Mouse (Mus musculus): ENCODE data around the gene Ubash3a.

Gene Ubash3a

DNA sequence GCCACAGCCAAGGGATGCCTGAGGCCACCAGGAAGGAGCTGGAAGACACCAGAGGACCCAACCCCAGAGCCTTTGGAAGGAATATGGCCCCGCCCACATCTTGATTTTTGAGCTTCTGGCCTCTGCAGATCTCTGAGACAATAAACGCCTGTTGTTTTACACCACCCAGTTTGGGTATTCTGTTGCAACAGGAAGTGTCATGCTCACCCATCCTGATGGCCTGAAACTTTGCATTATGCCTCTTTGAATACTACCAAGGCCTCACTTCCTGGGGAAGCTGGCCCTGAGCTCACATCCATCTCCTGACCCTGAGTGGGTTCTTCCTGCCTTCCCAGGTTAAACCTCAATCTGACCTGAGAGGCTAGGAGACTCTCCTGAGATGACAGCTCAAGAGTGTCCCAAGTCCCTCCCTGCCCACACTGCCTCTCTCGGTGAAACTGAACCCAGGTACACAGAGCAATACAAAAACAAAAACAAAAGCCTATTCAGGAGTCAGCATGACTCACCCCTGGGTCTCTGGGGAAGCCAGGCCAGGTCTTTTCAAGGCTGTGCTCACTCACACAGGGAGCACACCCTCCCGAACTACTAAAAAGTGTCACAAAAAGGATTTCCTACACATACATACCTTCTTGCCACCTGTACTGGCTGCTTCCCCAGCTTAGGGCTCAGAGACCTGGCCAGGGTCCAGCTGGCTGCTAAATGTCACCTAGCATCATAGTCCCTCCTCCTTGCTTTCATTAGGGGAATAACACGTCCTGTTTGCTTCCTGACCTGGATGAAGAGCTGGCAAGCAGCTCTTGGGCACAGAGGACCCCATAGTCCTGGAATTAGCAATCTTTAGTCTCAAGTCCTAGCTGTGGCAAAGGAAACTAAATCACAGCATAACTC, 8.6 kb downstream of the Ubash3a start:
- no peak for DNase-seq (ENCODE audit: low read depth, low spot score)

DNA sequence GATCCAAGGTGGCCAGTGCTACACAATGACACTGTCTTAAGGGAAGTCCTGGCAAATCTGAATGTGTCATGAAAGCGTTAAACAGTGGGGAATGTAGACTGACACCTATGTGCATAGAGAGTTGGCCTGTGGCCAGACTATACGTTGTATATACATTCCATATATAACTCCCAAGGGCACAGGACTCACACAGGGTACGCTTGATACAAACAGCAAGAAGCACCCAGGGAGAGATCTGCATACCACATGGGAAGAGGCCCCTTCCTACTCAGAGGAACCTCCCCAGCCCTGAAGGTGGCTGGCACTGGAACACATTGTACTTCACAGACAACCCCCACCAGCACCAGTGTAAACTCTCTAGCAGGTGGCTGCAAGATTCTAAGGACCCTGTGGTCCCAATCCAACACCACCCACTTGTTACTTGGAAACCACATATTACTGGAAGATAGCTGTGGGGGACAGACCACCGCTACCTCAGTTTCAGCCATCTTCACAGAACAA, 15.2 kb downstream of the Ubash3a start:
- DNase-seq (ENCODE audit: low read depth, low spot score) = no peak

DNA sequence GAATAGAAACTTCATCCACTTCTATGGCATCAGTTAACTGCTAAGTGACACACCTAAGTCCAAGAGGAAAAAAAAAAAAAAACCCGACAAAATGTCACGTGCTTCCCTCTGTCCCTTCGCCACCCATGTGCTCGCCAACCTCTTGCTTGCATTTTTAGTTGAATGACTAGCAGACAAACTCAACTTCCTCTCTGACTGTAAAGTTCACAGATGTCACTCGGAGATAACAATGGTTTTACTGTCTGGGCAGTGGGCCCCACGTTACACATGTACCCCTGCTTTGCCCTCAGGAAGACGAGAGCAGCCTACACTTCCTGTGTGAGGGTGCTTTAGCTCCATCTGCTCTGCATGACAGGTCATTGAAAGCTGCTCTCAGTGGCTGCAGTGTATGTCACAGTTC, 16.2 kb downstream of the Ubash3a start:
- DNase-seq (ENCODE audit: low read depth, low spot score) = no peak

DNA sequence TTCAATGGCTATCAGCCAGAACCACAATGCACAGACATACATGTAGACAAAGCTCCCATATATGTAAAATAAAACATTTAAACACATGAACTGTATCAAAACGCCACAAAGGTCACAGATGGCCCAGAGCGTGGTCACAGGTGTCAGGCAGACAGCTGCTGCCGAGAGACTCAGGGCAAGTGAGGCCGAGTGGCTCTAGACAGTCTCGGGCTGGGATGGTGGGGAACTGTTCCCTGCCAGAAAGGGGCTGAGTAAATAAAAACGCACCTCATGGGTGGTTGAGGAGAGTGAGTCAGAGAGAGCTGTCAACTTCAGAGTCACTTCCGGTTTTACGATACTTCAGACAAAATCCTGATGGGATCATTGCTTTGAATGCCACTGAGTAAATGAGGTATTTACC, 16.9 kb downstream of the Ubash3a start:
- no peak for DNase-seq (ENCODE audit: low read depth, low spot score)

DNA sequence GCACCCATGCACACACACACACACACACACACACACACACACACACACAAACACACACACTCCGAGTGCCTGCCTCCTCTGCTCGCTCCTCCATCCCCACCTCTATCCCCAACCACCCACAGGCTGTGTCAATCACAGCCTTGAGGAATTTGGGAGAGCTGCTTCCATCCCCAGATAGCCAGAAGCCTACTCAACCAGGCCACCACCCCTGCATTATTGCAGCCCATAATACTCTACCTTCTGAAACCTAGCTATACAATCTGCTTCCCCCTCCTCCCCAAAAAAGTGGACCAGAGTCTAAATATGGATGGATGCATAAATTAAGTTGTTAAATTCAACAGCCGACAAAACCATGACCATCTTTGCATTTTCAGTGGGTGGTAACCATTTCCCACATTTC, 18.7 kb downstream of the Ubash3a start:
- no peak for DNase-seq (ENCODE audit: low read depth, low spot score)

DNA sequence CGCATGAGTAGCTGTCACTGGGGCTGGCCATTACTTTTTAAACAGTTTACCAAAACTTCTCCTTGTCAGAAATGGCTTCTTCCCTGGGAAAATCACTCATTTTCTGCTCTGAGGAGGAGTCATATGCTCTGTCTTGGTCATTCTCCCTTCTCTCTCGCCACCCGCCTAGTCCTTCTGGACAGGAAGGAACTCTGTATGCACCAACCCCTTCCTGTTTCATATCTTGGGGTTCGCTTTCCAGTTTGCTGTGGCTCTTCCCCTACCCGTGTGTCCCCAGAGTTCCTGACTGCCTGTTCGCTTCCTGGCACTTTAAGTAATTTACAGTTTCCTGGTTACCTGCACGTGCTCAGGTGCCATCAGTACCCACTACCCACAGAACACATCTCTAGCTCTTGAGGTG, 19.3 kb downstream of the Ubash3a start:
- no peak for DNase-seq (ENCODE audit: low read depth, low spot score)

DNA sequence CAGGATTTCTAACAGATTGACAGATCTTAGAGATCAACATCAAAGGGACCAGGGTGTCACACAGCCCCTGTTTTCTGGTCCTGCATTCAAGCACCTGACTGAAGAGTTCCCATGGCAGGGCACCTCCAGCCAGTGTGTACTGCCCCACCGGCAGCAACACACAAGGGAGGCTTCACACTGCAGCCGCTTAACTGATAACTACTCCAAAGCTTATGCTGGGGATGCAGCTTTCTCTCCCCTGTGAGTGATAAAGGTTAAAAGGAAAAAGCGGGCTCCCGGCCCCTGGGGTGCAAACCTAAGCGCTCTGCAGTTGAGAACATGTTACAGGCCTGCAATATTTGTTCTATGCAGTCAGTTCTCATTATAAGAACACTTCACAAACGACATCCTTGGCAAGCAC, 24.1 kb downstream of the Ubash3a start:
- no peak for DNase-seq (ENCODE audit: low read depth, low spot score)

DNA sequence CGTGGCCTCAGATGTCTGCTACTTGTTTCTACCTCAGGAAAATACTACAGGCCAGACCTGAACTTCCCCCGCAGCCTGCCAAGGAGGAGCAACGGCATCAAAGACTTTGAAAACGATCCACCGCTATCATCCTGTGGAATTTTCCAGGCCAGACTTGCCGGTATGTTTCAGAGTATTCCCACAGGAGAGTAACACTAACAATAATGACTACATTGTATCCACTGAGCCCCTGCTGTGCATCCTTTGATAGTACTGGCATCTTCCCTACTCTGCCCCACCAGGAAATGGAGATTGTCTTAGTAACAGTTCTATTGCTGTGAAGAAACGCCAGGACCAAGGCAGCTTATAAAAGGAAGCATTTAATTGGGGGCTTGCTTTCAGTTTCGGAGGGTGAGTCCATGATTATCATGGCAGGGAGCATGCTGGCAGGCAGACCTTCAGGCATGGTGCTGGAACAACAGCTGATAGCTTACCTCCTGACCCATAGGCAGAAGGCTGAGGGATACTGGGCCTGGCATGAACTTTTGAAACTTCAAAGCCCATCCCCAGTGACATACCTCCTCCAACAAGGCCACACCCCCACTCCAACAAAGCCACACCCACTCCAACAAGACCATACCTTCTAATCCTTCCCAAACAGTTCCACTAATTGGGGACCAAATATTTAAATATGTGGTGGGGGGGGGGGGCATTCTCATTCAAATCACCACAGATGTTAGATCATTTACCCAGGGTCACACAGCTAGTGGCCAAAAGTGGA, 24.8 kb downstream of the Ubash3a start:
- DNase-seq (ENCODE audit: low read depth, low spot score) = peak; percentile 12

DNA sequence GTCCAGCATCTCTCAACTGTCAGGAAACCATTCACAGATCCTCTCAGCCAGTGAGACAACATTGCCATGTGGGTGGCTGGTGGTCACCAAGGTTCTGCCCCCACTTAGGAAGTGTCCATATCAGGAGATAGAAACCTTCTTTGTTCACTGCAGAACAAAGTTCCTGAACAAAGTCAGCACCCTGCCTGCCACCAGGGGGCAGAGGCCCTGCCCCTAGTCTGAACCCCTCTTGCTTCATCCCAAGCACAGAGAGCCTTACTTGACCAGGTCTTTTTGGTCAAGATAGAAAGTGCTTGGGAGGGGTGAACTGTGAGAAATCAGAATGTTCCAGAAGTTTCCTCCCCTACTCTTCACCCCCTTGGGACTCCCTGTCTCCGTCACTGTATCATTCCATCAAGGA, 28.2 kb downstream of the Ubash3a start:
- no peak for DNase-seq (ENCODE audit: low read depth, low spot score)

DNA sequence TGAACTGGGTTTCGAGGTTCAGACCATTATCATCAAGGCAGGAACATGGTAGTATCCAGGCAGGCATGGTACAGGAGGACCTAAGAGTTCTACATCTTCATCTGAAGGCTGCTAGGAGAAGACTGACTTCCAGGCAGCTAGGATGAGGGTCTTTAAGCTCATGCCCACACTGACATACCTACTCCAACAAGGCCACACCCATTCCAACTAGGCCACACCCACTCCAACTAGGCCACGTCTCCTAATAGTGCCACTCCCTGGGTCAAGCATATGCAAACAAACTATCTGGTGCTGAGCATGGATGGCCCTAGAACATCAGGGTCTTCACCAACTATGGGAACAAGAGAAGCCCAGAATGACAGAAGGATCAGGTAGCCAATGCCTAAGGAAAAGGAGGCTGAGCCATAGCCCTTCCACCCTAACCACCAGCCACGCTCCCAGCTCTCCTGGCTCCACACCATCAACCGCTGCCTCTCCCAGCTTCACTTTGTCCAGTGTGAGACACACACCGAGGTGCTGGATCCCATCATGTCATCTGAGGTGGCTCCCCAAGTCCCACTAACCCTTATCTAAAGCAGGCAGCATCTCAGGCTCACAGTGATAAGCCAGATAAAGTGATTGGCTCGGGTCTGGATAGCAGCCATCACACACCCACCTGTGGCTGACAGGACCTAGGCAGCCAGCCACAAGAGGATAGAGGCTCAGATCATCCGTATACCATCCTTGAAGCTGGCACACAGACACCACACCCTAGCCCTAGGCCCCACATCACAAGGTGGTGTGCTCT, 30.8 kb downstream of the Ubash3a start:
- DNase-seq (ENCODE audit: low read depth, low spot score) = no peak

DNA sequence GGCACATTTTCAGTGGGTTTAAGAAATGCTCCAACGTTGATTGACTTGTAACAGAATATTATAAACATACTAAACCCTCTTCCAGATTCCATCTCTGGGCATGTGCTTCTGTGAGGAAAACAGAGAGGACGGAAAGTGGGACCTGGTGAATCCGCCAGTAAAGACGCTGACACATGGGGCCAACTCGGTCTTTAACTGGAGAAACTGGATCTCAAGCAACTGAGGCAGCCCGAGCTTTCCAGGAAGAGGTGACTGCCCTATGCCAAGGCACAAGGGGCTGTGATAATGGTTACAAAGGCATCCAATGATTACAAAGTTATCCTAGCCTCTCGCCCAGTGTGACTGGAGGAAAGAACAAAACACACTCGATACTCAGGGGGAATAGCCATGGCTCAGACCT, 33.5 kb downstream of the Ubash3a start:
- no peak for DNase-seq (ENCODE audit: low read depth, low spot score)

DNA sequence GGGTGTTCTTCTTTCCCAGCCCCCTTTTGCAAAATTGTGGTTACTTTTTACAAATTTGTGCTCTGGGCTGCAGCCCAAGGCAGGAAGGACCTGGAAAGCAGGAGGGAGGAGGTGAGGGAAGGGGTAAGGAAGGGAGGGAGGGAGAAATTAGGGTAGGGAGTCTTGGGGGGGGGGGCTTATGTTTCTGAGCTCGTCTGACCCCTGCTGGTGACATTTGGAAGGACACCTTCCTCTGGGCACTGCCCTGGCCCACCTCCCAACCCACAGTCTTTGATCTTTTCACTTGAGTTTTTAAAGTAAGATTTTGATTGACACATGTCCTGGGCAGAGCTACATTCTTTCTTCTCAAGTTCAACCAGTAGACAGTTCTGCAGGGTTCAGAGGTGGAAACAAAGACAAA, 35.1 kb downstream of the Ubash3a start:
- no peak for DNase-seq (ENCODE audit: low read depth, low spot score)

DNA sequence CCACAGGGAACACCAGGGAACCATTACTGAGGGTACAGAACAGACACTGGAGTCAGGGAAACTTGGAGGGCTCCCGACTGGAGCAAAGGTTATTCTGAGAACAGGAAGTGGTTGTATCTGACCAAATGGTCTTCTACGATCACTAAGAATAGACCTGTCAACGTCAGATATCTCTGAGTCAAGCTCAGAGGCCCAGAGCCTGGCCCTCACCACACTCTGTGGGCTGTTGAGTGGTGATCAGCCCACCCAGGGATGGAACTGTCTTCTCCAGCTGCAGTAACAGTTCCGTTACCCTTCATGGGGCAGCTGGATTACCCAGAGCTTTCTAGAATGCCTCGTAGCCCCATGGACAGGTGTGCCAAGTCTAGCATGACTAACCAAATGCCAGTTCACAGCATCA, 37.6 kb downstream of the Ubash3a start:
- no peak for DNase-seq (ENCODE audit: low read depth, low spot score)

DNA sequence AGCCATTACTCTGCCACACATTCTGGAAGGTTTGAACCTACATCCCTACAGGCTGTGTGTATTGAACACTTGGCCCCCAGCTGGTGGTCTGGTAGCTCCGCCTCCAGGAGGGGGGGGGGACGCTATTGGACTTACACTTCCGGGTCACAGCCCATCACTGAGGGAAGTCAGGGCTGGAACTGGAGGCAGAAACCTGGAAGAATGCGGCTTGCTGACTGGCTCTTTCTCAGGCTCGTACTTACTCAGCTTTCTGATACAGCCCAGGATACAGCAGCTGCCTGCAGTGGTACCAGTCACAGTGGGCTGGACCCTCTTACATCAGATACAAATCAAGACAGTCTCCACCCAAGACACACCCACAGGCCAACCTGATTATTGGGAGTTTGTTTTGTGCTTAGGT, 39.5 kb downstream of the Ubash3a start:
- DNase-seq (ENCODE audit: low read depth, low spot score) = no peak

DNA sequence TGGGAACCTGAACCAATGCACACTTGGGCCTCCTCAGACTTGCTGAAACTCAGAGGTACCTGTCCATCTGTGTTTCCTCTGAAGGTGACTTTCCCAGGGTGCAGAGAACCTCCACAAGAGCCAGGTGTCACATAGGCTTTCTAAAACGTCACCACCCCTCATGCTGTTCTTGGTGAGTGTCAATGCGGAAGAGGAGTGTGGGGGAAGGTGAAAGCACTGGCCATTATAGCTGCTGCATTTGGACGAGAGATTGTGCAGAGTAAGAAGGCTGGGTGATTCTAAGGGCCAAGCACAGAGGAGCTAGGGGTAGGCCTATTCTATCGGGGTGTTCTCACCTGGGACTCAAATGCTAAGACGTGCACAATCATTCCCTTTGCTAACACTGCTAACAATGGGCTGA, 46.3 kb downstream of the Ubash3a start:
- DNase-seq (ENCODE audit: low read depth, low spot score) = no peak

DNA sequence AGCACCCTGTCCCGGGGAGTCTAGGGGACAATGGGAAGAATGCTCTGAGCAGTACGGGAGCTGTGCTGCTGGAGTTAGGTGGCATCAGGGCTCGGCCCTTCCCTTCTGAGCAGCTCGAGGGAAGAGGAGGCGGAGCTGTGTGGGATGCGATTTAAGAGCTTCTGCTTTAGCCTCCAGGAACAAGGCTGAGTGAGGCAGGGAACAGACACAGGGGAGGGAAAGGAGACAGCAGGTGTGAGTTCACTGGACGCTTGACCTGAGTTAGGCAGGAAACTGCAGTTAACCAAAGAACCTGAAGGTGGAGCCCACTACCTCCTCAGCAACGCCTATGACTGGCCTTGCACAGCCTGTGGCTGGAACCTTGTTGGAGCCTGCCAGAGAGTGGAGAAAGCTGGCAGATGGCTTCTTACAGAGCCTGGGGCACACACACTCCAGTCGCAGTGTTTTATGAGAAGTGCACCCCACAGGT, 46.8 kb downstream of the Ubash3a start:
- peak; percentile 76 for DNase-seq (ENCODE audit: low read depth, low spot score)

DNA sequence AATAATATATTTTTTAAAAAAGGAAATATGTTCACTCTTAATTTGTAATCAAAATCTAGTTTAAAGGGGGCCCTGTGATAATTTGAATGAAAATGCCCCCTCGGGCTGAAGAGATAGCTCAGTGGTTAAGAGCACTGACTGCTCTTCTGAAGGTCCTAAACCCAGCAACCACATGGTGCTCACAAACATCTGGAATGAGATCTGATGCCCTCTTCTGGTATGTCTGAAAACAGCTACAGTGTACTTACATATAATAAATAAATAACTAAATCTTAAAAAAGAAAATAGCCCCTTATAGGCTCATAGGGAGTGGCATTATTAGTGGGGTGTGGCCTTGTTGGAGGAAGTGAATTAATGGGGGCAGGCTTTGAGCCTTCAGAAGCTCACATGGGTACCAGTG, 49.5 kb downstream of the Ubash3a start:
- no peak for DNase-seq (ENCODE audit: low read depth, low spot score)

DNA sequence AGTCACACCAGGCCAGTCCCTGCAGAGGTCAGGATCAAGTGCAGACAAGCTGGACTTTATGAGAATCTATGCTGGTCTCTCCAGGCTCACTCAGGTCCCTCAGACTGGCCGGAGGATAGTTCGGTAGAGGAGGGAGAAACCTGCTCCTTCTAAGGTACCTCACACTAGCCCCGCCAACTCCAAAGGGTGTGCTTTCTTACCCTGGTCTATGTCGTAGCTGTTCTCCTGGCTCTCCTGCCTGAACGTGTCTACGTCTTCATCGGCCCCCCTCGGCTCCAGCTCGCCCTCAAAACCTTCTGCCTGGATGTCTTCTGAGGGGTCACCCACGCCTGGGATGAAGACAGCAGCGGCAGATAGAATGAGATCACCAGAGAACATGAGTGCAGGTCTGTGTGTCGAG, 50.2 kb downstream of the Ubash3a start:
- DNase-seq (ENCODE audit: low read depth, low spot score) = no peak

DNA sequence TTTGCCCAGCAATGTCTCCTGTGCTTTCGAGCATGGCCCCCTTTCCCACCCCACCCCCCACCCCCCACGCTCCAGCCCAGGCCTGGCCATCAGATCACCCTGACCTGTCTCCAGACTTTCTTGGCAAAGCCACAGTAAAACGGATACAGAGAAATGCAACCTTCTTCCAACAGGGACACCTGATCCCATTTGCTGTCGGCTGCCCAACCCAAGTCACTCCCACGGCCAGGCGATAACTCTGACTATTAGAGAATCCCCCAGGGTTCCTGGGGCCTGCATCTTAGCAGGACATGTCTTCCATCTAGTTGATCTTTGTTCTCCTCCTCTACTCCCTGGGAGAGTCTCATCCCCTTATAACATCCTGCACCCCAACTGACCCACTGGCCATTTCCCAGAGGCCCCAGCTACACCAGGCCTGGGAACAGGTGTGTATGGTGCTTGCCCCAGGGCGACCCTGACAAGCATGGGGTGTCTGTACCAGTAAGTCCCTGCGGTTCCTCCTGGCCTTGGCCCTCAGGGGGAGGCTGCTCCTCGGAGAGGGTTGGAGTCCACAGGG, 50.7 kb downstream of the Ubash3a start:
- DNase-seq (ENCODE audit: low read depth, low spot score) = no peak

DNA sequence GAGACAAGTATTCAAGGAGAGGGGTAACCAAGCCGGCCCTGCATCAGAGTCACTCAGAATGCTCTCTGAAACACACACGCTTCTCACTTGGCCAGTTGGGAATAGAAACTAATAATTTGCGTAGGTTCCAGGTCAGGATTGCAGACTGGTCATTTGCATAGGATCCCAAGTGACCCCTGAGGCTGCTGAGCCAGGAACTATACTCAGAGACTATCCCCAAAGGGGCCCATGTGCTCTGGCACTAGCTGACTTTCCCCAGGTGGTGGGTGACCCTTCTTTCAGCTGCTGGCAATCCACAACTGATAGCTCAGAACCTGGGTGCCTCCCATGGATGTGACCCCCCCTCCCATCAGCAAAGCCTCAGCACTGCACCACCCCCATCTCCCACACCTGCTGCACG, 51.5 kb downstream of the Ubash3a start:
- DNase-seq (ENCODE audit: low read depth, low spot score) = no peak

DNA sequence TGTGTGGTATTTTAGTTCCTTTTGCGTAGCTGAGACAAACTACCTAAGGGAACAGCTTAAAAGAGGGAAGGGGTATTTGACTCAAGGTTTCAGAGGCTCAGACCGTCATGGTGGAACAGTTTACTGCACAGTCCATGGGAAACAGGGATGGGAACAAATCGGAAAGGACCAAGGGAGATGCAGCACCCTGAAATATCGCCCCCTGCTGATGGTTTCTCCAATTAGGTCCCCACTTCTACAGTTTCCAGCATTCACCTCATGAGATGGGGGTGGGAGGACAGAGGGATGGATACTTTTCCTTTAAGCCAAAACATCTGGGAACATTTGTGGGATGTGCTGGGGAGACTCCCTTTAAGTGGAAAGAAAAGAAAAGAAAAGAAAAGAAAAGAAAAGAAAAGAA, 52.2 kb downstream of the Ubash3a start:
- DNase-seq (ENCODE audit: low read depth, low spot score) = no peak

DNA sequence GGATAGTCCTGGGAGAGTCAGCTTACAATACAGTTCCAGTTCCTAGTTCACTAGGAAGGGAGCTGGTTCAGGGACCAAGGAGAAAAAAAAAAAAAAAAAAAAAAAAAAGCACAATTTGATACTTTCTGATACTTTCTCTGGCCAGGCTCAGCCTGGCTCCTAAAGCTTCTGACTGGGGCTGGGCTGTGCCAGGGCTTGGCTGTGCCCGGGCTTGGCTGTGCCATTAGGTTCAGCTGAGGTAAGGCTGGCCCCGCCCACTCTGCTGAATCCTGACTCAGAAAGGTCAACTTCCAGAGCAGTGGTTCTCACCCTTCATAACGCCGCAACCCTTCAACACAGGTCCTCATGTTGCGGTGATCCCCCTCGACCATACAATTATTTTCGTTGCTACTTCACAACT, 52.8 kb downstream of the Ubash3a start:
- DNase-seq (ENCODE audit: low read depth, low spot score) = no peak

Data from mesoderm, embryonic 11.5 days (tissue).